Mouse (Mus musculus) fibroblast of lung, adult 2 months (primary cell): Measurements from ENCODE around the gene Adgra1.

ENCODE experiments used
- DNase-seq: peaks from one replicate; pipeline ENCODE4 v3.0.0-alpha.2; 2011; ENCODE audit warnings: low read depth

Adgra1 gene

DNA sequence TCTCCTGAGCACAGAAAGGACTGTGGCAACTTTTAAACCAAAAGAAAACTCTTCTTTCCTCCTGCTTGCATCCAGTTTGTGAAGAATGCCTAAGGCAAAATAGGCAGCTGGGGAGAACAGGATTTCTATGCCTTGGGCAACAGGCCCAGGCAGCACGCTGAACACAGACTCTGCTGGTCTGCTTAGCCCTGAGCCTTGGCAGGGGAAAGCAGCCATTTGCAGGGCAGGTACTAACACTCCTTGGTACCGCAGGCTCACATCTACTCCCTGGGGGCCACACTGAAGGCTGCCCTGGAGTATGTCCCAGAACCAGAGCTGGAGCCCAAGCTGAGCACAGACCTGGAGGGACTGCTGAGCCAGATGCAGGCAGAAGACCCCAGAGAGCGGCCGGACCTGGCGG, 74.2 kb downstream of the Adgra1 start:
- peak; percentile 18 for DNase-seq

DNA sequence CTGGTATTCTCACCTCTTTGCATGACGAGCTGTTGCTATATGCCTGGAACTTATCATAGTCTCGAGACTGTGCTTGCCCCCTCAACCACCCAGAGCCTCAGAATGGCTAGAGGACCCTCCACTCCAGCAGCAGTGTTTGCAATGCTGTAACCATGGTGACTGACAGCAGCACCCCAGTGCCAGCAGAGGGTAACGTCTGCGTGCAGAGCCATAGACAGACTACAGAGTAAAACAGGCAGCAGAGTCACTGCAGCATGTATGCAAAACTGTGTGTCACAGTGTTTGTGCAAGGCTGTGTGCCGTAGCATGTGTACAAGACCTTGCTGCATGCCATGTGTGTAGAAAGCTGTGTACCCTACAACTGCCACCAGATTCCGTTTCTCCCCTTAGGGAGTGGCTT, 75.5 kb downstream of the Adgra1 start:
- no peak for DNase-seq

DNA sequence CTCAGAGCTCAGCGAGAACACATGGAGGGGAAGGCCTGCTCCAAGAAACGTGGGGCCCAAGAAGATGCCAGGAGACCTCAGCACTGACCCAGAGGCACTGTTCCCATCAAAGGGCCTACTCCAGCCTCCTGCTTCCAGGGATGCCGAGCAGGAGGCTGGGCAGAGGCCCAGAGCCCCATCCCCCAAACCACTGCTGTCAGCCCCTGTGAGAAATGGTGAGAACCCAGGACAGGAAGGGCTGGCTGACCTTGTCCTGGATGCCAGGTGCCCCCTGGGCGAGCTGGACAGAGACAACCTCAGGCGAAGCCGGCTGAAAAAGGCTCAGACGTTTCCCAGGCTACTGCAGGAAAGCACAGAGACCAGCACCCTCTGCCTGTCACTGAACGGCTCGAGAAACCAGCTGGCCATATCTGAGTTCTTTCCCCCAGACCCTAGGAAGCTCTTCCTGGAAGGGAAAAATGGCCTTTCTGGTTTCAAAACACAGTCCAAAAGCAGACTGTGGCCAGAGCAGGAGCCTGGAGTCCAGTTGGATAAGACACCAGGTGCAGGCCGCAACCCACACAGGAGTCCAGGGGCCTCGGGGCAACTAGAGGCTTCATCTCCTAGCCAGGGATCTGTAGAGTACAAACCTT, 76.3 kb downstream of the Adgra1 start:
- no peak for DNase-seq

DNA sequence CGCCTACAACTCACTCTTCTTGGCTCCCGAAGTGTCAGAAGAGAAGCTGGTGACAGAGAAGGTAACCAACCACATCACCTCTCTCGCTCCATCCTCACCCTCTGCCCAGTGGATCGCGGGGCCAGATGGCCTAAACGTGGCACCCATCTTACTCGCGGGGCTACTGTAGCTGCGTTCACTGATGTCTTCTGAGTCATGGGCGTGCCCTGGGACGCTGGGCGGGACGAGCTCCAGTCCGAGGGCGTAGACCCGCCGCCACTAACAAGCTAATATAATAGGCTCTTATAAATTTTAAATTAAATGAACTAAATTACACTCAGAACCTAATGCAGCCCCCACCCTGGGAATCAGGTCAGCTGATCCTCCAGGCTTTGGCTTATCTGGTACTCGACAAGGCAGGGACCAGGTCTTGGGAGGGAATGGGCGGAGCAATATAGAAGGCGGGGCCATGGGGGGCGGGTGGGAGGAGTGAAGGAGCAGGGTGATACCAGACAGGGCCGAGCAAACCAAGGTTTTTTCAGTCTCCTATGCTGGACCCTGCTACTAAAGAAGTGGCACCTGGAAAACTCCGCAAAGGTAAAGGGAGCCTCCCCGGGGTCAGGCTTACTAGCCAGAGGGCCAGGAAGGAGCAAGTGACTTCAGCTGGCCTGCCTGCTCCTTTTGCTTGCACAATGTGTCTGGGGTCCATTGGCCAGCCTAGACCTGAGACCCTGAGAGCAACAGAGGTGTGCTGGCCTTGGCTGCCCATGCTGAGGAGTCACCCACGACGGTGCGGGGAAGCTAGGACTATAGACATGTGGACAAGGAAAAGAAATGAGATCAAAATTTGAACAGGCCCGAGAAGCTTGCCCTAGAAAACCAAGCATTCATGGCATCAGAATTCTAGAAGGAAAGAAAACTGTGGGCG, 80.4 kb downstream of the Adgra1 start:
- DNase-seq = no peak

DNA sequence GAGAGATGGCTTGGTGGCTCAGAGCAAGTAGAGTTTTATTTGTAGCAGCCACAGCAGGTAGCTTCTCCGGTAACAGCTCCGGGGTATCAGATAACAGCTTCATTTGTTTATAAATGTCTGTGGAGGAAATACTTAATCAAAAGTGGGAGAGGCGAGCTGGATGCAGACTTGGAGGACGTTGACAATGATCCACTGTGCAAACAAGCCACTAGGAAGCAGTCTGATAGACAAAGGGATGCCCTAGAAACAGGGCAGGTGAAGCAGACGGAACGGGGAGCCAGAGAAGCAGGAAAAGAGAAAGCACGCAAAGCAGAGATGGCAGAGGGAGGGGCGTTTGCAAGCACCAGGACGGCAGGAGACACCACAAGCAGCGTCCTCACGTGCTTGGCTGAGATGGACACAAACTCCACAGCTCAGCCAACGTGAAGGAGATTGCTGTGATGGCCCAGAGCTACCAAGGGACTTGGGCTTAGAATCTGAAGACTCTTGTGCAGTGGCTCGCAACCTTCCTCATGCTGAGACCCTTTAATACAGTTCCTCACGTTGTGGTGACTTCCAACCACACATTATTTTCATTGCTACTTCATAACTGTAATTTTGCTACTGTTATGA, 81.8 kb downstream of the Adgra1 start:
- DNase-seq = no peak

DNA sequence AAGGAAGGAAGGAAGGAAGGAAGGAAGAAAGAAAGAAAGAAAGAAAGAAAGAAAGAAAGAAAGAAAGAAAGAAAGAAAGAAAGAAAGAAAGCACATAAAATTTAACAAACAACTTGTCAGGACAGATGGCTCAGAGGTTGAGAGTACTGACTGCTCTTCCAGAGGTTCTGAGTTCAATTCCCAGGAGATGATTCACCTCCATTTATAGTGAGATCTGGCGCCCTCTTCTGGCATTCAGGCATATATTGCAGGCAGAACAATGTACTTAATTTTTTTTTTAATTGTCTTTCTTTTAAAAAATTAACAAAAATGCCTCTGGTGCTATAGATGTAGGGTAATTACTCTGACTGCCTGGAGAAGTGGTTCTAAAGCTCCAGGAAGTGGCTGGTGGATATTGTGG, 82.4 kb downstream of the Adgra1 start:
- no peak for DNase-seq

DNA sequence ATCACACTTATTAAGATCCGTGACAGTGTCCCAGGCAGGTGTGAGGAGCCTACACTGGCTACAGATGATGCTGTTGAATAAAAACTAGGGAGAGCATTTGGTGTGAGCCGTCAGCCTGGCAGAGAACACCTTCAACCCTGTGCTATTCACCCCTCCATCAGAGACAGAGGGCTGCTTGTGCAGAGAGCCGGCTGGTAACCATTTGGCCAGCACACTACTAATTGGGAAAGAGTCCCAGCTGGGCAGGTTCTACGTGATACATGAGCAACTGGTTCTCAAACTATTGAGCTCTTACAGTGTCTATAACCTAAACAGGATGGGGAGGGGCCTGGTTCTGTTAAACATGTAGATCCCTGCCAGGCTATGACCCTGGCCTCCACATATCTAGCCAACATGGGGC, 84.3 kb downstream of the Adgra1 start:
- DNase-seq = no peak
